Mouse (Mus musculus) stomach, embryonic 14.5 days (tissue): ENCODE results near the gene Tollip. TPM values are rescaled to one million over a fixed set of nuclear protein-coding genes. Genes with fewer than 3 reads are reported as not detected.
A peak's percentile ranks its signal among the peaks of the same experiment; 100 is the strongest.

ENCODE experiments used
- ATAC-seq: fragments of 200-750 bp; cut with Nextera tagmentation; 2 replicates; pipeline ENCODE4 v1.8.0; 2017; ENCODE audit warnings: low read depth, moderate TSS enrichment; ENCODE audit not compliant: insufficient number of reproducible peaks, insufficient read depth, low FRiP score
- H3K27ac ChIP-seq: fragments of 300-500 bp; sonication (generic); 2 replicates; pipeline ENCODE4 v1.5.1; 2014; ENCODE audit warnings: mild to moderate bottlenecking, low read length, moderate library complexity, mixed read lengths
- H3K27me3 ChIP-seq: fragments of 300-500 bp; sonication (generic); 2 replicates; pipeline ENCODE4 v1.6.1; 2014; ENCODE audit warnings: low read length, control low read depth, mixed read lengths; ENCODE audit not compliant: control insufficient read depth, insufficient read depth
- H3K36me3 ChIP-seq: fragments of 300-500 bp; sonication (generic); 2 replicates; pipeline ENCODE4 v1.6.1; 2014; ENCODE audit warnings: mild to moderate bottlenecking, control low read depth, low read length, moderate library complexity, mixed read lengths; ENCODE audit not compliant: control insufficient read depth, insufficient read depth
- H3K4me1 ChIP-seq: fragments of 300-500 bp; sonication (generic); 2 replicates; pipeline ENCODE4 v1.6.1; 2014; ENCODE audit warnings: low read length, control low read depth, mixed read lengths; ENCODE audit not compliant: control insufficient read depth, insufficient read depth
- H3K4me2 ChIP-seq: fragments of 300-500 bp; sonication (generic); replicated peaks from 2 replicates; pipeline ENCODE4 v1.6.1; 2014; ENCODE audit warnings: low read depth, low read length, control low read depth
- H3K4me3 ChIP-seq: fragments of 300-500 bp; sonication (generic); 2 replicates; pipeline ENCODE4 v1.5.1; 2014; ENCODE audit warnings: low read depth, low read length, control low read depth
- H3K9ac ChIP-seq: fragments of 300-500 bp; sonication (generic); replicated peaks from 2 replicates; pipeline ENCODE4 v1.6.1; 2014; ENCODE audit warnings: low read depth, mild to moderate bottlenecking, control low read depth, low read length, moderate library complexity, mixed read lengths
- H3K9me3 ChIP-seq: fragments of 300-500 bp; sonication (generic); 2 replicates; pipeline ENCODE4 v1.6.1; 2016; ENCODE audit warnings: low read depth, low read length, control low read depth; ENCODE audit not compliant: control insufficient read depth
- WGBS: fragments of 180-500 bp; shearing (Covaris S2); extraction: QIAGEN DNeasy Blood & Tissue Kit; methylation state at CpG from one replicate; pipeline ENCODE4 v1.1.7; 2014; 5-methylcytosine and 5-hydroxymethylcytosine counted together
- polyA plus RNA-seq: library from polyadenylated mRNA; unstranded; fragments of >200 nt; fragmentation: Nextera tagmentation; extraction: Ambion mirVana; gene quantifications from 2 replicates; pipeline ENCODE4 v1.2.1, GENCODE M21; 2014

The Tollip gene
- polyA plus RNA-seq, 1 experiment from 2014 or later = 53.2 TPM

GRCm38 (mm10) chr7:141955565-141956173 is 37.4 kb upstream of the Tollip start:
- Histone ChIP-seq H3K4me2 (no peak overlapping the region), H3K27ac (no peak overlapping the region), H3K9me3 (no peaks in the 10 kb centered on the region), H3K4me1 (0 out of 2 replicates have a peak, but pooled peaks cover 1% of the 10 kb centered on the region), H3K36me3 (no peaks in the 10 kb centered on the region), H3K9ac (no peak overlapping the region), H3K4me3 (no peak overlapping the region), H3K27me3 (peaks cover 17% of the 10 kb centered on the region)
- 76% methylated on average over 5 of the region's 5 CpGs for WGBS
- no peak for ATAC-seq

GRCm38 (mm10) chr7:141953616-141954015 is 35.3 kb upstream of the Tollip start:
- Histone ChIP-seq H3K4me2 (no peak overlapping the region), H3K27ac (no peak overlapping the region), H3K9ac (no peak overlapping the region), H3K36me3 (no peaks in the 10 kb centered on the region), H3K4me3 (no peak overlapping the region), H3K27me3 (peaks cover 33% of the 10 kb centered on the region), H3K4me1 (peaks cover 8% of the 10 kb centered on the region; the same call in 1 of the 2 replicates), H3K9me3 (no peaks in the 10 kb centered on the region)
- 71% methylated on average over 6 of the region's 6 CpGs for WGBS
- ATAC-seq = no peak

- Histone ChIP-seq H3K27ac (no peak overlapping the region), H3K36me3 (no peaks in the 10 kb centered on the region), H3K9ac (no peak overlapping the region), H3K27me3 (peaks cover 40% of the 10 kb centered on the region), H3K4me1 (peaks cover 8% of the 10 kb centered on the region; the same call in 1 of the 2 replicates), H3K9me3 (no peaks in the 10 kb centered on the region), H3K4me2 (no peak overlapping the region), H3K4me3 (no peak overlapping the region)
- WGBS = 73% methylated on average over 4 of the region's 4 CpGs
- no peak for ATAC-seq
These were observed 34.6 kb upstream of the Tollip start for GRCm38 (mm10) chr7:141952920-141953319.

GRCm38 (mm10) chr7:141951821-141952220 is 33.5 kb upstream of the Tollip start:
- Histone ChIP-seq H3K27ac (no peak overlapping the region), H3K4me3 (no peak overlapping the region), H3K9ac (no peak overlapping the region), H3K4me2 (no peak overlapping the region), H3K36me3 (no peaks in the 10 kb centered on the region), H3K27me3 (peaks cover 41% of the 10 kb centered on the region), H3K4me1 (peaks cover 8% of the 10 kb centered on the region; the same call in 1 of the 2 replicates), H3K9me3 (no peaks in the 10 kb centered on the region)
- 85% methylated on average over 4 of the region's 4 CpGs for WGBS
- no peak for ATAC-seq

GRCm38 (mm10) chr7:141950104-141951013 is 32.1 kb upstream of the Tollip start:
- peaks cover 8% of the 10 kb centered on the region; the same call in 1 of the 2 replicates for H3K4me1 ChIP-seq
- H3K27ac ChIP-seq = no peak overlapping the region
- H3K27me3 ChIP-seq = peaks cover 41% of the 10 kb centered on the region
- peak overlapping the region; percentile 46; the same call in 1 of the 2 replicates for H3K9ac ChIP-seq
- ATAC-seq = peak; percentile 33
- peak overlapping the region; percentile 44 for H3K4me3 ChIP-seq
- H3K9me3 ChIP-seq = no peaks in the 10 kb centered on the region
- no peaks in the 10 kb centered on the region for H3K36me3 ChIP-seq
- H3K4me2 ChIP-seq = peak overlapping the region; percentile 82
- under 1% methylated on average over 67 of the region's 84 CpGs for WGBS

GRCm38 (mm10) chr7:141949799-141950103 is 31.4 kb upstream of the Tollip start:
- peaks cover 8% of the 10 kb centered on the region; the same call in 1 of the 2 replicates for H3K4me1 ChIP-seq
- H3K36me3 ChIP-seq = no peaks in the 10 kb centered on the region
- H3K4me3 ChIP-seq = peak overlapping the region; percentile 44
- peak; percentile 33; the same call in 1 of the 2 replicates for ATAC-seq
- no peak overlapping the region for H3K27ac ChIP-seq
- under 1% methylated on average over 38 of the region's 54 CpGs for WGBS
- peak overlapping the region; percentile 46; the same call in 1 of the 2 replicates for H3K9ac ChIP-seq
- peaks cover 41% of the 10 kb centered on the region for H3K27me3 ChIP-seq
- H3K4me2 ChIP-seq = peak overlapping the region; percentile 82
- H3K9me3 ChIP-seq = no peaks in the 10 kb centered on the region

- WGBS = 2% methylated on average over 55 of the region's 55 CpGs
These were observed 30.8 kb upstream of the Tollip start, which contains the start of gene Brsk2 for GRCm38 (mm10) chr7:141948906-141949798. Brsk2 (plus strand) TSS chr7:141949751.

GRCm38 (mm10) chr7:141948045-141948444 is 29.7 kb upstream of the Tollip start:
- ATAC-seq = no peak
- Histone ChIP-seq H3K9me3 (no peaks in the 10 kb centered on the region), H3K9ac (no peak overlapping the region), H3K4me2 (no peak overlapping the region), H3K4me3 (no peak overlapping the region), H3K27ac (no peak overlapping the region), H3K4me1 (peaks cover 8% of the 10 kb centered on the region; the same call in 1 of the 2 replicates), H3K27me3 (peaks cover 41% of the 10 kb centered on the region), H3K36me3 (no peaks in the 10 kb centered on the region)
- WGBS = 53% methylated on average over 1 of the region's 1 CpGs

More at GRCm38 (mm10) chr7:141948906-141949798, 30.8 kb upstream of the Tollip start, which contains the start of gene Brsk2:
- Histone ChIP-seq H3K27me3 (peaks cover 41% of the 10 kb centered on the region), H3K4me1 (peaks cover 8% of the 10 kb centered on the region; the same call in 1 of the 2 replicates), H3K36me3 (no peaks in the 10 kb centered on the region), H3K9me3 (no peaks in the 10 kb centered on the region), H3K9ac (peak within 1 kb of the TSS; percentile 46; the same call in 1 of the 2 replicates), H3K4me3 (peak within 1 kb of the TSS; percentile 44), H3K4me2 (peak within 1 kb of the TSS; percentile 82), H3K27ac (no peak within 1 kb of the TSS)
- peak; percentile 92 for ATAC-seq
